Mouse (Mus musculus) heart, postnatal 0 days (tissue): Measurements from ENCODE around the gene Arhgap15.

Experiments
- CTCF ChIP-seq: IDR thresholded peaks from 2 replicates; pipeline ENCODE4 v1.5.1; 2016; ENCODE audit warnings: antibody characterized with exemption, control low read depth, low read depth
- EP300 ChIP-seq: IDR thresholded peaks from 2 replicates; pipeline ENCODE4 v1.6.1; 2016; ENCODE audit warnings: antibody characterized with exemption, low read depth

GRCm38 (mm10) chr2:43923863-43924340 lies 175.3 kb downstream of the Arhgap15 start:
- TF ChIP-seq EP300 (no peak), CTCF (no peak)
